Mouse (Mus musculus) liver, embryonic 13.5 days (tissue): ENCODE measurements at regions not wholly inside any gene's neighbourhood (a gene's known extent, or its start where the extent isn't known, plus 50 kb on each side); places are given as distances from the start of the nearest gene placed in this dataset.
A peak's percentile ranks its signal among the peaks of the same experiment; 100 is the strongest.
"Not testable (repeated sequence)": the region's sequence is repeated elsewhere in the genome, so short reads cannot be mapped to it uniquely, and the experiment has no call there.

Experiments
- ATAC-seq: fragments of 200-750 bp; cut with Nextera tagmentation; 2 replicates; pipeline ENCODE4 v1.8.0; 2017; ENCODE audit warnings: low read depth, mild to moderate bottlenecking, moderate number of reproducible peaks, moderate library complexity
- DNase-seq: peaks from one replicate; pipeline ENCODE4 v3.0.0; 2022
- H3K27ac ChIP-seq: fragments of 300-500 bp; sonication (generic); 2 replicates; pipeline ENCODE4 v1.5.1; 2015; ENCODE audit warnings: moderate library complexity, mild to moderate bottlenecking, inconsistent platforms
- H3K27me3 ChIP-seq: fragments of 300-500 bp; sonication (generic); 2 replicates; pipeline ENCODE4 v1.6.1; 2015; ENCODE audit warnings: mild to moderate bottlenecking, inconsistent platforms
- H3K36me3 ChIP-seq: fragments of 300-500 bp; sonication (generic); 2 replicates; pipeline ENCODE4 v1.6.1; 2015; ENCODE audit warnings: mild to moderate bottlenecking, inconsistent platforms
- H3K4me1 ChIP-seq: fragments of 300-500 bp; sonication (generic); replicated peaks from 2 replicates; pipeline ENCODE4 v1.6.1; 2015; ENCODE audit warnings: inconsistent platforms
- H3K4me2 ChIP-seq: fragments of 300-500 bp; sonication (generic); 2 replicates; pipeline ENCODE4 v1.6.1; 2015; ENCODE audit warnings: inconsistent platforms, mild to moderate bottlenecking, moderate library complexity
- H3K4me3 ChIP-seq: fragments of 300-500 bp; sonication (generic); replicated peaks from 2 replicates; pipeline ENCODE4 v1.5.1; 2015; ENCODE audit warnings: mild to moderate bottlenecking, inconsistent platforms
- H3K9ac ChIP-seq: fragments of 300-500 bp; sonication (generic); 2 replicates; pipeline ENCODE4 v1.6.1; 2015; ENCODE audit warnings: mild to moderate bottlenecking, inconsistent platforms
- H3K9me3 ChIP-seq: fragments of 300-500 bp; sonication (generic); replicated peaks from 2 replicates; pipeline ENCODE4 v1.6.1; 2016; ENCODE audit warnings: inconsistent platforms
- WGBS: fragments of 180-500 bp; shearing (Covaris S2); methylation state at CpG from one replicate; pipeline ENCODE4 v1.1.7; 2015; ENCODE audit not compliant: insufficient replicate concordance; 5-methylcytosine and 5-hydroxymethylcytosine counted together

DNA sequence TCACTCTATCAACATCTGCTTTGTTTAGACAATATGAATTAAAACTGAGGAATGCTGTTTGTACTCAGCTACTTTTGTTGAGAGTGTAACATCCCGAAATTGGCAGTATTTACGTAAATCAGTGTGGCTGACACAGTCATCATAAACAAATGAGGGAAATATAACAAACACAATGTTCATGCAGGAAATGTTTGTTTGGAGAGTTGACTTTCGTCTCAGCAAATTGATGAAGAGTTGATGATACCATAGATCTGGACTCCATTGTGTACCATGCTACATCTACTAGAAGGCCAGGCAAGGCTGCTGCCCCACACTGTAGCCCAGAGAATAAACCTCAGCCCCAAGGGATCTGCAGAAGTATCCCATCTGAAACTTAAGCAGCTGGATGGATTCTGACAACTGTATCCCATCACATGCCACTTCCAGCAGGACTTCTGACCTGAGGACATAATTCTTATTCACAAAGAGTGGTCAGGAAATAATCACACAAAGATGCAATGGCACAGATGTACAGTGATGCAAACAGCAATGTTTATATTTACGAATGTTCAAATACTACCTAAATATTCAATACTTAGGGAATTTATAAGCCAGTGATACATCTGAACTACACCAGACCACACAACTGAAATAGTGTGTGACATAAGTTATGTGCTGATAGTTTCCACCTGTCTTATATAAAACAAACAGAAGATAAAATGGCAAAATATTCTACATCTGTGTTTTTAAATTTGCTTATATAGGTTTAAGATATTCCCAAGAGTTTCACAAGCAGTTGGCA is 51.3 kb downstream of the Gm21897 start:
- no peaks in the 10 kb centered on the region for H3K36me3 ChIP-seq
- no peaks in the 10 kb centered on the region for H3K27me3 ChIP-seq
- no peaks in the 10 kb centered on the region for H3K9me3 ChIP-seq
- ATAC-seq (no peak), DNase-seq (no peak)
- H3K4me1 ChIP-seq = no peaks in the 10 kb centered on the region
- no peak overlapping the region for H3K4me2 ChIP-seq
- no peak overlapping the region for H3K27ac ChIP-seq
- H3K4me3 ChIP-seq = no peak overlapping the region
- WGBS = 47% methylated on average over 4 of the region's 4 CpGs
- no peak overlapping the region for H3K9ac ChIP-seq

DNA sequence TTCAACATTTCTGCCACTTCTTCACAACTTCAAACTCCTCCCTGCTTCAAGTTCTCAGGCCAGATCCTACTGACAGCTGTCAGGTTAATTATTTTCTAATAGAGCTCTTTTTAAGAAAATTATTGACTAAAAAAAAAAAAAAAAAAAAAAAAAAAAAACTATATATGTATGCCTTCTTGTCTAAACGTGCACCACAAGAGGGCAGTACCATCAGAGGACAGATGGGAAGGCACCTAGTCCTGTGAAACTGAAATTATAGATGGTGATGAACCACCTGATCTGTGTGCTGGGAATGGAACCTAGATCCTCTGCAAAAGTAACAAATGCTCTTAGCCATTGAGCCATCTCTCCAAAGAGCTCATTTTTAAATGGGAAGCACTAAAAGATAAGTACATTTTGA is 55.6 kb downstream of the Gm21897 start:
- DNase-seq = no peak
- no peaks in the 10 kb centered on the region for H3K27me3 ChIP-seq
- no peaks in the 10 kb centered on the region for H3K36me3 ChIP-seq
- no peak overlapping the region for H3K27ac ChIP-seq
- H3K9me3 ChIP-seq = no peaks in the 10 kb centered on the region
- no peak overlapping the region for H3K4me2 ChIP-seq
- 0% methylated on average over 1 of the region's 1 CpGs for WGBS
- no peak overlapping the region for H3K4me3 ChIP-seq
- H3K9ac ChIP-seq = no peak overlapping the region
- no peak for ATAC-seq
- H3K4me1 ChIP-seq = no peaks in the 10 kb centered on the region

DNA sequence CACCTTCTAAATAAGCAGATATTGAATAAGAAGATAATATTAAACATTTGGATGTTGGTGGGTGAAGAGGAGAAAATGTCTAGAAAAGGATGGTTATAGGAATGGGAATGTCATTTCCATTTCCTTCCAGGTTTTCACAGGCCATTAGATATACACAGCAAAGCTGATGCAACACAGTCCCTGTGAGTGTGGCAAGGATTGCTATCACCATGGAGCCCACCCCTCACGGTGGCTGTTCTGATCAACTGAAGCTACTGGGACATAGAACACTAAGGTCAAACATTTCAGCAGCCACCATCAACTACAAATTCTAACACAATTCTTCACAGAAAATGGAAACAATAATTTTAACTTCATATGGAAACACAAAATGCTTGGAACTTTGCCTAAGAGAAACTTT is 56.7 kb downstream of the Gm21897 start:
- Histone ChIP-seq H3K27me3 (no peaks in the 10 kb centered on the region), H3K4me1 (no peaks in the 10 kb centered on the region), H3K9me3 (no peaks in the 10 kb centered on the region), H3K27ac (no peak overlapping the region), H3K9ac (no peak overlapping the region), H3K36me3 (no peaks in the 10 kb centered on the region), H3K4me3 (no peak overlapping the region), H3K4me2 (no peak overlapping the region)
- WGBS = 35% methylated on average over 1 of the region's 1 CpGs
- DNase-seq (no peak), ATAC-seq (no peak)

DNA sequence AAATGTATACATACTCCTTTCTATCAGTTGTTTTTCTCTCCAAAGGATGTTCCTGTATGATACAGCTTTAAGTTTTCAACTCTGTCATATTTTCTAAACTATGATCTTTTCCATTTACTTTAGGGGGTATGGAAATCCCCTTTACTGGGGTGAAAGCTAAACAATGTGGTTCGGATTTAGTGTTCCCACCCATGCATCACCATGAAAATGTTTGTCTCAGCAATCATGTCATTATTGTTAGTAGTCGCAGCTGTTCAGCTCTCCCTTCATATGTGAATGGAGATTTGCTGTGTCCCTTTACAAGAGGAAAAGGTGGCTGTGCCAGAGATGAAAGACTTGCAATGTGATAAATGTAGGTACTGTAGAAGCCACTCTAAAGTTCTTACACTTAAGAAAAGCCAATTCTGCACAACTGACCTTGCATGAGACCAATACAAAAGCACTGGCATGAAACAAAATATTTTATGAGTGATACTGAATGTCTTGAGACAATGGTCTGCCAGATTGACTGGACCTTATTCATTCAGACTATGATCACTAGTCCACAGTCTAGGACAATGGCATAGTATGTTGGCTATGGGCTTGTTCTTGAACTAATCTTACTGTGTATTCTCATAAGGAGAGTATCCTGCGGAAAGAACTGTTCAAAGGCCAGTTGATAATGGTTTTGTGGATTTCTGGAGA is 68.4 kb downstream of the Gm21897 start:
- Histone ChIP-seq H3K4me2 (no peak overlapping the region), H3K27me3 (no peaks in the 10 kb centered on the region), H3K9me3 (no peaks in the 10 kb centered on the region), H3K4me3 (no peak overlapping the region), H3K27ac (no peak overlapping the region), H3K4me1 (no peaks in the 10 kb centered on the region), H3K9ac (no peak overlapping the region), H3K36me3 (no peaks in the 10 kb centered on the region)
- ATAC-seq (no peak), DNase-seq (no peak)
- WGBS = 53% methylated on average over 3 of the region's 3 CpGs

DNA sequence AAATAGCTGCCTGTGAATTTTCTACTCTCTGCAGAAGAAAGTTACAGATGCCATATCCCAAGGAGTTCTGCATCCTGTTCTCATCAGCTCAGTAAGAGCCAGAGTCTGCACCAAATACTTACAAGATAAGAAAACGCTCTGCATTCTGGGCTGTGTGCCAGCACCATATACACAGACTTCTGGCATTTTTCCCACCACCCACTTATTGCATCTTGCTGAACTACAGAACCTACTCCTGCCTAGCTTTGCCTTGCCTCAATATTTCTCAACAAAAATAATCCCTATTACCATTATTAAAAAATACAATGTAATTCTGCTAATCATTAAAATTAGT is 69.0 kb downstream of the Gm21897 start:
- H3K4me2 ChIP-seq = no peak overlapping the region

DNA sequence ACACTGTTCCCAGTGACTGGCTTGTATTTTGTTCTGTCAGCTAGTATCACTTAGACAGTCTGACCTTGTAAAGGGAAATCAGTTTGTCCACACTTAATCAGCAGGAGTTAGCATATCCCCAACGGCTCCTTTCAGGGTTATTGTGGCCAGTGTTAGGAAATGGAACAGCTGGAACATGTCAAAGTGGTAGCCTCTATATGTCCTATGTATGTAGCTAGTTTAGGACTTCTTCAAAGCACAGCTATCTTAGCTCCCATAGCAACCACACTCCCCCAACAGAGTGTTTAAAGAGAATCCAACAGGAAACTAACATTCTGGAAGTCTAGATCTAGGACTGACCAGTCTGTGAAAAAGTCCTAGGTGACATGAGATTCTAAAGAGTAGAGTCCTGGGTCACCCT is 72.6 kb downstream of the Gm21897 start:
- no peak overlapping the region for H3K4me2 ChIP-seq
- WGBS = 28% methylated on average over 1 of the region's 1 CpGs
- no peaks in the 10 kb centered on the region for H3K36me3 ChIP-seq
- no peak overlapping the region for H3K4me3 ChIP-seq
- ATAC-seq (no peak), DNase-seq (no peak)
- no peaks in the 10 kb centered on the region for H3K27me3 ChIP-seq
- no peaks in the 10 kb centered on the region for H3K4me1 ChIP-seq
- no peak overlapping the region for H3K27ac ChIP-seq
- no peaks in the 10 kb centered on the region for H3K9me3 ChIP-seq
- no peak overlapping the region for H3K9ac ChIP-seq

More for the DNA sequence above, 69.0 kb downstream of the Gm21897 start:
- Histone ChIP-seq H3K4me3 (no peak overlapping the region), H3K9ac (no peak overlapping the region), H3K4me1 (no peaks in the 10 kb centered on the region), H3K27me3 (no peaks in the 10 kb centered on the region), H3K9me3 (no peaks in the 10 kb centered on the region), H3K36me3 (no peaks in the 10 kb centered on the region), H3K27ac (no peak overlapping the region)
- ATAC-seq (no peak), DNase-seq (no peak)
- 40% methylated on average over 1 of the region's 1 CpGs for WGBS

DNA sequence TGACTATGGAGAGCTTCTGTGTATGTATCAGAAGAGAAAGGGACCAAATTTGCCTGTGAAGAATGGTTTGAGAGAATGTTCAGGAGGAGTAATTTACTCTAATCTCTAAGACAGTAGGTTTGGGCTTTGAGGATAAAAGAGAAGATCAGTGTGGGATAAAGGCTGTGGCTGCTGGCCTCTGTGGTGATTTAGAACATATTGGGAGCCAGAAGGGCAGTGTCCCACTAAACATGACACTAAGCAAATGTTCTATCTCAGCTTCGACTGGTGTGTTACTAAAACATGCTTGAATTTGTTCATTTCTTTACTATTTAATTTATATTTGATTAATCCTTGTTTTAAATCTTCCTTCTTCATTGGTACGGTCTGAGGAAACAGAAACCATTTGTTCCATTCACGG is 113.1 kb downstream of the Gm21897 start:
- Histone ChIP-seq H3K4me1 (no peaks in the 10 kb centered on the region), H3K27ac (no peak overlapping the region), H3K9me3 (no peaks in the 10 kb centered on the region), H3K4me3 (no peak overlapping the region), H3K27me3 (no peaks in the 10 kb centered on the region), H3K36me3 (no peaks in the 10 kb centered on the region), H3K4me2 (no peak overlapping the region), H3K9ac (no peak overlapping the region)
- WGBS = 61% methylated on average over 3 of the region's 3 CpGs
- DNase-seq (no peak), ATAC-seq (no peak)

DNA sequence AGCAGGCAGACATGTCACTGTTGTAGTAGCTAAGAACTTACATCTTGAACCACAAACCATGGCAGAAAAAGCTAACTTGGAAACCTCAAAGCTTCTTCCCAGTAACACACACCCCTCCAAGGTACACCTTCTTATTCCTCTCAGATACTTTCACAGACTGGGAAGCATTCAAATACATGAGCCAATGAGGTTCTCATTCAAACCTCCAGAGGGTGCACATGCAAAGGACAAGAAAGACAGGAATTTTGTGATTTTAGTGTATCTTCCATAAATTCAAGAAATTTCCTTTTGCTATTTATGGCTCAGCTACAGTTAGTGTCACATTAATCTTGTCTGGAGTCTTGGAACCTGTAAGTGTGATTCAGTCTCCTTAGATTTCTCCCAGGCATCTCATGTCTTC is 115.4 kb downstream of the Gm21897 start:
- no peak overlapping the region for H3K9ac ChIP-seq
- no peak overlapping the region for H3K4me2 ChIP-seq
- no peaks in the 10 kb centered on the region for H3K4me1 ChIP-seq
- H3K4me3 ChIP-seq = no peak overlapping the region
- no peaks in the 10 kb centered on the region for H3K9me3 ChIP-seq
- no peak overlapping the region for H3K27ac ChIP-seq
- DNase-seq (no peak), ATAC-seq (no peak)
- H3K27me3 ChIP-seq = no peaks in the 10 kb centered on the region
- no peaks in the 10 kb centered on the region for H3K36me3 ChIP-seq

DNA sequence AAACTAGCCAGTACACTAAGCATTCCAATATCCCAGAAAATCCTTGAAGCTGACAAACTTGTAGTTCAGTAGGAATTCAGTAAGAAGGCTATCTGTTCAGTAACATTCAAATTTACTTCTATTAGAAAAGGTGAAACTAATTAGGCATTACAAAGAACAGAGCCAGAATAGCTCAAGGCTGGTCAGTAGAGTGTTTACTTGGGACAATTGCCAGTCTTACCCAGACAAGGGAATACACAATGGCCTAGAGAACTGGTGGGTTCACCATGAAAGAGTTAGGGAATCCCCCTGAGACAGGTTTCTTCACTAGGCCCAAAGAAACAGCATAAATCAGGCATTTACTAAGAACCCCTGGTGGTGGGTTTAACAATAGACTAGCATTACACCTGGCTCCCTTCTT is 145.6 kb downstream of the Gm21897 start:
- ATAC-seq, H3K4me3 ChIP-seq, H3K4me1 ChIP-seq, H3K27me3 ChIP-seq, H3K9me3 ChIP-seq, H3K4me2 ChIP-seq, H3K36me3 ChIP-seq, H3K9ac ChIP-seq, DNase-seq, H3K27ac ChIP-seq: not testable (repeated sequence)

DNA sequence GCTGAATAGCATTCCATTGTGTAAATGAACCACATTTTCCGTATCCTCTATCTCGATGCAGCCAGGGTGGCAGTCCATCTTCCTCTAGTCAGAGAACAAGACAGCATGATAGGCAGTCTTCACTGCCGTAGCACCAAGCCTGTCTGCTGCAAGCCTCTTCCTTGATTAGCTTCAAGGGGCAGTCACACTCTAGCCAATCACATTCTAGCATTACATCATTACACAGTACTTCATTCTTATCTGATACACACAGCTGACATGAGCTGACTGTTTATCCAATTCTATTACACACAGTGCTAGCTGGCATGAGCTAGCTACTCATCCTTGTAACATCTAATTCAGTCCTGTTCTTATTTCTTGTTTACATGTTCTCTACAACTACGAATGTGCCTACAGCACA is 156.6 kb downstream of the Gm21897 start:
- no peaks in the 10 kb centered on the region for H3K36me3 ChIP-seq
- no peaks in the 10 kb centered on the region for H3K4me1 ChIP-seq
- no peak overlapping the region for H3K9ac ChIP-seq
- no peaks in the 10 kb centered on the region for H3K27me3 ChIP-seq
- DNase-seq (no peak), ATAC-seq (peak; percentile 71)
- no peak overlapping the region for H3K4me2 ChIP-seq
- no peak overlapping the region for H3K27ac ChIP-seq
- WGBS = 41% methylated on average over 4 of the region's 4 CpGs
- no peak overlapping the region for H3K4me3 ChIP-seq
- H3K9me3 ChIP-seq = no peaks in the 10 kb centered on the region

DNA sequence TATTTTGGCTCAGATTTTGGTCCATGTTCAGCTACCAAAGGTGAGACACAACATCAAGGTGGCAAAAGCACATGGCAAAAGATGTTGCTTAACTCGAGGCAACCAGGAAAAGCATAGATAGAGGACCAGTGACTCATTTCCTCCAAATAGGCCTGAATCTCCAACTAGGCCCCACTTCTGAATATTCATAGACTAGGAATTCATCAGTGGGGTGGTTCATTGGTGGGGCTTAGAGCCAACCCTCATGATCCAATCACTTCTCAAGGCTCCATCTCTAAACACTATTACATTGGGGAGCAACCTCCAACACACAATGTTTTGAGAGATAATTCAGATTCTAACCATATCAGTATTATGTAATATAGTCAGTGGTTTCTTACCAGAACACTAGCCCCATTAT is 161.6 kb downstream of the Gm21897 start:
- DNase-seq (no peak), ATAC-seq (no peak)
- Histone ChIP-seq H3K27ac (no peak overlapping the region), H3K4me3 (no peak overlapping the region), H3K9ac (no peak overlapping the region), H3K36me3 (no peaks in the 10 kb centered on the region), H3K4me1 (no peaks in the 10 kb centered on the region), H3K27me3 (no peaks in the 10 kb centered on the region), H3K9me3 (no peaks in the 10 kb centered on the region), H3K4me2 (no peak overlapping the region)
- 48% methylated on average over 1 of the region's 1 CpGs for WGBS

DNA sequence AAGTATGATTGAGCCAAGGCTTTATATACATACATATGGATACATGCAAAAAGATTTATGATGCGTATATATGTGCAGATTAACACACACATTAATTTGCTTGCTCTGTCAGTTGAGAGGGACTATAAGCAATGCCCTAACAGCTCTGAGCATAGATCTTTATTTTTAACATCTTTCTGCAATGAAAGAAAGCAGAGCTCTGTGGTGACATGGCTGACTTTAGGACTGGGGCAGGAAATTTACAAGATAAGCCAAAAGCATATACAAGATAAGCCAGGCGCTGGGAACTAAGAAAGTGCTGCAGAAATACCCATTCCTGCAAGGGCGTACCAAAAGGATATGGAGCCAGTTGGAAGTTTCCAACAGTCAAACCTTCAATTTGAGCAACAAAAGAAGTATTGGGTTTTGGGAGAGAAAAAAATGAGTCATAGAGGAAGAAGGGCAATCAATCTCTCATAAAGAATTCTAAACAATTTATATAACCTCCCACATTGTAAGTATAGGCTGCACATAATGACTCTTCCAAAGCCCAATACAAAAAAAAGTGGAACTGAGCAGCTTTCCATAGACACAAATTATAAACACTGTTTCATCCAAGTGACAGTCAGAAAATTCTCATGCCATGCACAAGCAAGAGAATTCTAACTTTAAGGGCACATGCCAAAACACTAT is 174.2 kb downstream of the Gm21897 start:
- H3K4me2 ChIP-seq = no peak overlapping the region
- H3K4me3 ChIP-seq = no peak overlapping the region
- no peaks in the 10 kb centered on the region for H3K9me3 ChIP-seq
- no peaks in the 10 kb centered on the region for H3K27me3 ChIP-seq
- no peak overlapping the region for H3K9ac ChIP-seq
- H3K36me3 ChIP-seq = no peaks in the 10 kb centered on the region
- DNase-seq (no peak), ATAC-seq (no peak)
- no peak overlapping the region for H3K27ac ChIP-seq
- H3K4me1 ChIP-seq = no peaks in the 10 kb centered on the region
- whole genome bisulfite sequencing = 59% methylated on average over 3 of the region's 3 CpGs
